ENCODE assay signal across 16 mouse cellular contexts in the genomic region with DNA sequence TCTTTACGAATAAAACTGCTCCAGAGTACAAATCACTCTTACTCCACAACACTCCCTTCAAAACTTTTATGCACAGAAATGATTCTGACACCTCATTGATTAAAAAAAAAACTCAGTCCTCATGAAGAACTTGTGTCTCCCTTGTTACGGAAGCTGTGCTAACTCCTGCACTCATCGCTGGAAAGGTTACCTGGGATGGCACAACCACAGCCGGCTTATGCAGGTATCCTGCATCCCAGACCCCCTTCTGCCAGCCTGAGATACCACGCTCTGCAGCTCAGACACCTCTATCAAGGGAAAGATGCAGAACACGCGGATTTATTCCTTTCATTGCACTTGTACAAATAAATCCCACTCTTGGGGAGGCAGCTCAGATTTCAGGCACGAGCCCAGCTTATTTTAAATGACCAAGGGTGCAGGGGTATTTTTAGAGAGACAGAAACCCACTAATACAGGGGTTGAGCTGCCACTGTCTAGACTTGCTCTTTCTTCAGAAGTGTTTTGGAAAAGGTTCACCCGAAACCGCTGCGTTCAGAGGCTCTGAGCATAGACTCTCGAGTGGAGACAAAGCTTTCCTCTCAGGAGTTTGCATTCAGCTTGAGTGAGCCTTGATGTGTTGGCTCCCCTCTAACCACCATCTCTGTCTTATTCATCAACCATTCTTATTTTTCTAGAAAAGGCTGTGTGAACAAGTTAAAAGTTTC.
DNase-seq lines count a peak whose midpoint lies in the region; ATAC-seq and TF ChIP-seq lines count a peak whose summit lies in the region.
"Had no signal": no experiment of that assay in that cellular context is flagged by ENCODE, and none has a peak within 500 bp of the region (broad histone marks: within the 10 kb centered on the region; RNA-seq: fewer than 3 reads in every experiment).

No protein-coding gene starts in this region.

- ATAC-seq in embryonic facial prominence, embryonic 13.5 days (ENCODE audit: insufficient number of reproducible peaks, insufficient read depth, low FRiP score, low TSS enrichment, low read depth), result no peak
- peak; percentile 12; the same call in 1 of the 2 replicates for ATAC-seq in forebrain, postnatal 0 days
- ATAC-seq in midbrain, embryonic 15.5 days (replicated peaks), result 0 out of 2 replicates have a peak, but pooled peaks have one; percentile 28
- ATAC-seq in erythroid progenitor cell, adult 5-6 weeks (replicated peaks; ENCODE audit: low FRiP score, poor library complexity, severe bottlenecking), result no peak

- H3K9ac ChIP-seq in embryonic facial prominence, embryonic 13.5 days, result no peak overlapping the region
- H3K9ac ChIP-seq in forebrain, postnatal 0 days, result no peak overlapping the region
- H3K9ac ChIP-seq in midbrain, embryonic 15.5 days, result no peak overlapping the region; the same call in 1 of the 2 replicates
- H3K9ac ChIP-seq: limb, embryonic 15.5 days; lung, embryonic 15.5 days; neural tube, embryonic 12.5 days had no signal

- H3K27ac ChIP-seq in embryonic facial prominence, embryonic 13.5 days, result peak overlapping the region; percentile 60
- peak overlapping the region; percentile 36; the same call in 1 of the 2 replicates for H3K27ac ChIP-seq in forebrain, postnatal 0 days (ENCODE audit: low read depth, low read length)
- H3K27ac ChIP-seq in midbrain, embryonic 15.5 days, result peak overlapping the region; percentile 64
- H3K27ac ChIP-seq: limb, embryonic 15.5 days; lung, embryonic 15.5 days; neural tube, embryonic 12.5 days had no signal

- H3K27me3 ChIP-seq in embryonic facial prominence, embryonic 13.5 days, result no peaks in the 10 kb centered on the region
- H3K27me3 ChIP-seq in forebrain, postnatal 0 days (ENCODE audit: insufficient read depth, low read length), result no peaks in the 10 kb centered on the region
- no peaks in the 10 kb centered on the region for H3K27me3 ChIP-seq in midbrain, embryonic 15.5 days (replicated peaks)
- H3K27me3 ChIP-seq: limb, embryonic 15.5 days; lung, embryonic 15.5 days; neural tube, embryonic 12.5 days had no signal

- TF ChIP-seq CTCF in forebrain, postnatal 0 days (IDR thresholded peaks at IDR 0.05; ENCODE audit: low read depth), result no peak

- H3K4me3 ChIP-seq in embryonic facial prominence, embryonic 13.5 days, result no peak overlapping the region
- H3K4me3 ChIP-seq in forebrain, postnatal 0 days (ENCODE audit: low read depth, low read length), result no peak overlapping the region
- H3K4me3 ChIP-seq in midbrain, embryonic 15.5 days, result no peak overlapping the region
- H3K4me3 ChIP-seq: limb, embryonic 15.5 days; lung, embryonic 15.5 days; neural tube, embryonic 12.5 days had no signal

- WGBS in embryonic facial prominence, embryonic 13.5 days, result 53% methylated on average over 12 of the region's 12 CpGs
- 34% methylated on average over 12 of the region's 12 CpGs for WGBS in forebrain, postnatal 0 days
- 50% methylated on average over 12 of the region's 12 CpGs for WGBS in midbrain, embryonic 15.5 days

- H3K4me1 ChIP-seq in embryonic facial prominence, embryonic 13.5 days, result peaks cover 19% of the 10 kb centered on the region
- no peaks in the 10 kb centered on the region; the same call in 1 of the 2 replicates for H3K4me1 ChIP-seq in forebrain, postnatal 0 days (ENCODE audit: insufficient read depth)
- peaks cover 15% of the 10 kb centered on the region for H3K4me1 ChIP-seq in midbrain, embryonic 15.5 days
- H3K4me1 ChIP-seq: limb, embryonic 15.5 days; lung, embryonic 15.5 days had no signal

- H3K36me3 ChIP-seq in embryonic facial prominence, embryonic 13.5 days, result no peaks in the 10 kb centered on the region
- peaks cover under 1% of the 10 kb centered on the region; the same call in 1 of the 2 replicates for H3K36me3 ChIP-seq in forebrain, postnatal 0 days (ENCODE audit: insufficient read depth)
- H3K36me3 ChIP-seq in midbrain, embryonic 15.5 days (replicated peaks), result no peaks in the 10 kb centered on the region
- H3K36me3 ChIP-seq: limb, embryonic 15.5 days; lung, embryonic 15.5 days; neural tube, embryonic 12.5 days had no signal

- H3K4me2 ChIP-seq in embryonic facial prominence, embryonic 13.5 days, result 0 out of 2 replicates have a peak overlapping the region, but pooled peaks have one; percentile 16
- H3K4me2 ChIP-seq in forebrain, postnatal 0 days (ENCODE audit: low read depth), result no peak overlapping the region
- H3K4me2 ChIP-seq in midbrain, embryonic 15.5 days, result no peak overlapping the region
- H3K4me2 ChIP-seq: limb, embryonic 15.5 days; lung, embryonic 15.5 days; neural tube, embryonic 12.5 days had no signal

- peak; percentile 27 for DNase-seq in embryo, embryonic 10.5 days (ENCODE audit: low spot score)
- DNase-seq in embryo, embryonic 9.5 days (ENCODE audit: extremely low spot score), result no peak
- no peak for DNase-seq in forebrain, postnatal 0 days
- no peak for DNase-seq in adrenal gland, adult 18-20 months (ENCODE audit: low spot score in 2 of 2)
- DNase-seq in gastrocnemius, postnatal 4 days (ENCODE audit: low spot score in 2 of 2), result no peak
- DNase-seq: adrenal gland, adult 2 months; cerebellum, adult 8-10 months; heart, postnatal 36 days; kidney, adult 18-20 months; retina, postnatal 1 day had no signal

- H3K9me3 ChIP-seq in embryonic facial prominence, embryonic 13.5 days, result no peaks in the 10 kb centered on the region
- no peaks in the 10 kb centered on the region for H3K9me3 ChIP-seq in forebrain, postnatal 0 days (ENCODE audit: low read length)
- H3K9me3 ChIP-seq in midbrain, embryonic 15.5 days, result no peaks in the 10 kb centered on the region
- H3K9me3 ChIP-seq: limb, embryonic 15.5 days; lung, embryonic 15.5 days; neural tube, embryonic 12.5 days had no signal

Comparison
In these comparisons a context has a peak if more than half of its experiments do, and no peak if none do; other contexts are left out.
1. ATAC-seq: peak in forebrain, postnatal 0 days (single experiment) and midbrain, embryonic 15.5 days (single experiment); none in embryonic facial prominence, embryonic 13.5 days (single experiment) and erythroid progenitor cell, adult 5-6 weeks (single experiment).
2. Peak in every context shown above with its lines, with median percentiles within 50 percentile points of each other: H3K27ac ChIP-seq.